17 mouse cellular contexts compared by ENCODE assay signal in genomic region chr10:30966176-30966575, GRCm38 (mm10).
"Had no signal": no experiment of that assay in that cellular context is flagged by ENCODE, and none has a peak within 500 bp of the region (broad histone marks: within the 10 kb centered on the region; RNA-seq: fewer than 3 reads in every experiment).

No protein-coding gene starts in this region.

- DNase-seq: kidney, postnatal 10 days; kidney, postnatal 36 days; left cerebral cortex, postnatal 4 days; liver, postnatal 0 days; lung, embryonic 14.5 days; retina, postnatal 1 day; right cerebral cortex, postnatal 25 days; thymus, adult 18-20 months; thymus, postnatal 36 days had no signal

- H3K27ac ChIP-seq: kidney, embryonic 15.5 days; limb, embryonic 12.5 days; limb, embryonic 15.5 days; liver, embryonic 14.5 days; macrophage; midbrain, embryonic 12.5 days; midbrain, embryonic 15.5 days; neural tube, embryonic 13.5 days had no signal

- H3K4me3 ChIP-seq: kidney, embryonic 15.5 days; limb, embryonic 12.5 days; limb, embryonic 15.5 days; midbrain, embryonic 12.5 days; midbrain, embryonic 15.5 days; neural tube, embryonic 13.5 days had no signal
